Mouse (Mus musculus): ENCODE data around the gene Ret.

DNA sequence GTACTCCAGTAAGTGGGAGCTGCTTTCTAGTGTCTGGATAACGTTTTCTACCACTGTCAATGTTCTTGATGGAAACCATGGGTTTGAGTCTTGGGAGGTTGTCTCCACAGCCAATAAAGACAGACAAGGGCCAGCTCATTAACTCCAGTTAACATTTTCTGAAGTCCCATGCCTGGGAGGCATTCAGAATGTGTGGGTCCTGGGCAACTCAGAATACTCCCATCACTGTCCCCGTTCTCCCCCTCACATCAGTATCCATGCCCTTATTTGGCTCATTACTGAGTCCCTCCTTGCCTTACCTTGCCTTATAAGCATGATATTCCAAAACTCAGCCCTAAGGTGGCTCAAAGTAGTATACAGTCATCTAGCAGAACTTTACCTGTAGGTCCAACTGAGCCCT, 25.0 kb upstream of the Ret start:
- no peak for TF ChIP-seq FLI1 (IDR thresholded peaks at IDR 0.05; ENCODE audit: low read length)
- no peak for TF ChIP-seq GATA1 (IDR thresholded peaks at IDR 0.05; ENCODE audit: borderline replicate concordance, low read length)

All from megakaryocyte, embryonic 14.5 days (primary cell).